Mouse (Mus musculus) intestine, postnatal 0 days (tissue): ENCODE measurements at regions not wholly inside any gene's neighbourhood (a gene's known extent, or its start where the extent isn't known, plus 50 kb on each side); places are given as distances from the start of the nearest gene placed in this dataset.

ENCODE experiments used
- ATAC-seq: fragments of 200-750 bp; cut with Nextera tagmentation; 2 replicates; pipeline ENCODE4 v1.8.0; 2017; ENCODE audit warnings: mild to moderate bottlenecking, moderate TSS enrichment, moderate library complexity
- H3K27ac ChIP-seq: fragments of 300-500 bp; sonication (generic); 2 replicates; pipeline ENCODE4 v1.5.1; 2014; ENCODE audit warnings: mild to moderate bottlenecking, low read depth, low read length, moderate library complexity
- H3K27me3 ChIP-seq: fragments of 300-500 bp; sonication (generic); replicated peaks from 2 replicates; pipeline ENCODE4 v1.6.1; 2014; ENCODE audit warnings: low read length, mixed read lengths; ENCODE audit not compliant: control insufficient read depth, insufficient read depth
- H3K36me3 ChIP-seq: fragments of 300-500 bp; sonication (generic); 2 replicates; pipeline ENCODE4 v1.6.1; 2014; ENCODE audit warnings: mild to moderate bottlenecking, moderate library complexity; ENCODE audit not compliant: control insufficient read depth, insufficient read depth
- H3K4me1 ChIP-seq: fragments of 300-500 bp; sonication (generic); replicated peaks from 2 replicates; pipeline ENCODE4 v1.6.1; 2014; ENCODE audit warnings: antibody characterized with exemption, low read length, mixed read lengths; ENCODE audit not compliant: control insufficient read depth, insufficient read depth
- H3K4me2 ChIP-seq: fragments of 300-500 bp; sonication (generic); replicated peaks from 2 replicates; pipeline ENCODE4 v1.6.1; 2014; ENCODE audit warnings: low read depth, mild to moderate bottlenecking, moderate library complexity
- H3K4me3 ChIP-seq: fragments of 300-500 bp; sonication (generic); 2 replicates; pipeline ENCODE4 v1.5.1; 2014; ENCODE audit warnings: low read depth, low read length
- H3K9ac ChIP-seq: fragments of 300-500 bp; sonication (generic); 2 replicates; pipeline ENCODE4 v1.6.1; 2014; ENCODE audit warnings: mild to moderate bottlenecking, low read depth, low read length
- H3K9me3 ChIP-seq: fragments of 300-500 bp; sonication (generic); 2 replicates; pipeline ENCODE4 v1.6.1; 2016; ENCODE audit warnings: mixed run types; ENCODE audit not compliant: control insufficient read depth
- CTCF ChIP-seq: sonication (generic); IDR thresholded peaks from 2 replicates; pipeline ENCODE4 v1.5.1; 2016; ENCODE audit warnings: low read depth, mild to moderate bottlenecking, control low read depth, antibody characterized with exemption, moderate library complexity
- WGBS: fragments of 180-500 bp; shearing (Covaris S2); extraction: QIAGEN DNeasy Blood & Tissue Kit; methylation state at CpG from one replicate; pipeline ENCODE4 v1.1.7; 2014; 5-methylcytosine and 5-hydroxymethylcytosine counted together

GRCm38 (mm10) chr14:48812741-48813495, 139.3 kb upstream of the Otx2 start:
- no peak overlapping the region for H3K27ac ChIP-seq
- no peak for ATAC-seq
- H3K36me3 ChIP-seq, result no peaks in the 10 kb centered on the region
- no peak for TF ChIP-seq CTCF
- no peak overlapping the region for H3K4me2 ChIP-seq
- no peak overlapping the region for H3K4me3 ChIP-seq
- WGBS, result 80% methylated on average over 11 of the region's 11 CpGs
- no peak overlapping the region for H3K9ac ChIP-seq
- no peaks in the 10 kb centered on the region for H3K4me1 ChIP-seq
- H3K27me3 ChIP-seq, result no peaks in the 10 kb centered on the region
- H3K9me3 ChIP-seq, result no peaks in the 10 kb centered on the region

GRCm38 (mm10) chr14:48804098-48804497, 130.5 kb upstream of the Otx2 start:
- H3K9ac ChIP-seq, result no peak overlapping the region
- H3K36me3 ChIP-seq, result no peaks in the 10 kb centered on the region
- no peak overlapping the region for H3K4me2 ChIP-seq
- no peak for TF ChIP-seq CTCF
- H3K27ac ChIP-seq, result no peak overlapping the region
- H3K4me1 ChIP-seq, result no peaks in the 10 kb centered on the region
- WGBS, result 87% methylated on average over 4 of the region's 4 CpGs
- H3K9me3 ChIP-seq, result no peaks in the 10 kb centered on the region
- H3K4me3 ChIP-seq, result no peak overlapping the region
- H3K27me3 ChIP-seq, result no peaks in the 10 kb centered on the region
- ATAC-seq, result no peak

GRCm38 (mm10) chr14:48801283-48801682, 127.7 kb upstream of the Otx2 start:
- Histone ChIP-seq H3K9ac (no peak overlapping the region), H3K4me3 (no peak overlapping the region), H3K4me2 (no peak overlapping the region), H3K4me1 (no peaks in the 10 kb centered on the region), H3K27ac (no peak overlapping the region), H3K36me3 (no peaks in the 10 kb centered on the region), H3K27me3 (no peaks in the 10 kb centered on the region), H3K9me3 (no peaks in the 10 kb centered on the region)
- no peak for TF ChIP-seq CTCF
- 53% methylated on average over 14 of the region's 14 CpGs for WGBS
- no peak for ATAC-seq

GRCm38 (mm10) chr14:48800857-48801256, 127.2 kb upstream of the Otx2 start:
- TF ChIP-seq CTCF, result no peak
- no peaks in the 10 kb centered on the region for H3K36me3 ChIP-seq
- no peak overlapping the region for H3K4me2 ChIP-seq
- no peak overlapping the region for H3K4me3 ChIP-seq
- no peak for ATAC-seq
- H3K9me3 ChIP-seq, result no peaks in the 10 kb centered on the region
- H3K4me1 ChIP-seq, result no peaks in the 10 kb centered on the region
- no peak overlapping the region for H3K27ac ChIP-seq
- H3K9ac ChIP-seq, result no peak overlapping the region
- H3K27me3 ChIP-seq, result no peaks in the 10 kb centered on the region
- WGBS, result 18% methylated on average over 5 of the region's 5 CpGs

GRCm38 (mm10) chr14:48800100-48800449, 126.5 kb upstream of the Otx2 start:
- no peak overlapping the region for H3K27ac ChIP-seq
- H3K4me3 ChIP-seq, result no peak overlapping the region
- H3K4me1 ChIP-seq, result no peaks in the 10 kb centered on the region
- 45% methylated on average over 4 of the region's 4 CpGs for WGBS
- no peaks in the 10 kb centered on the region for H3K36me3 ChIP-seq
- ATAC-seq, result no peak
- H3K27me3 ChIP-seq, result no peaks in the 10 kb centered on the region
- no peak overlapping the region for H3K4me2 ChIP-seq
- no peaks in the 10 kb centered on the region for H3K9me3 ChIP-seq
- no peak overlapping the region for H3K9ac ChIP-seq
- no peak for TF ChIP-seq CTCF

GRCm38 (mm10) chr14:48799442-48800099, 126.0 kb upstream of the Otx2 start:
- Histone ChIP-seq H3K4me1 (no peaks in the 10 kb centered on the region), H3K4me2 (no peak overlapping the region), H3K9me3 (no peaks in the 10 kb centered on the region), H3K27ac (no peak overlapping the region), H3K36me3 (no peaks in the 10 kb centered on the region), H3K4me3 (no peak overlapping the region), H3K27me3 (no peaks in the 10 kb centered on the region), H3K9ac (no peak overlapping the region)
- 41% methylated on average over 10 of the region's 10 CpGs for WGBS
- no peak for ATAC-seq
- TF ChIP-seq CTCF, result no peak
